Mouse (Mus musculus) central nervous system, embryonic 11.5 days (tissue): ENCODE results near the gene Eepd1. TPM values are rescaled to one million over a fixed set of nuclear protein-coding genes. Genes with fewer than 3 reads are reported as not detected.

ENCODE experiments used
- polyA plus RNA-seq: library from polyadenylated mRNA; depleted of rRNA; stranded (reverse); fragments of >200 nt; gene quantifications from 2 replicates; pipeline ENCODE4 v1.2.3, GENCODE M21; 2012; rRNA removed

Gene Eepd1
- 4.2 and 6.9 TPM in 2 replicates for polyA plus RNA-seq

DNA sequence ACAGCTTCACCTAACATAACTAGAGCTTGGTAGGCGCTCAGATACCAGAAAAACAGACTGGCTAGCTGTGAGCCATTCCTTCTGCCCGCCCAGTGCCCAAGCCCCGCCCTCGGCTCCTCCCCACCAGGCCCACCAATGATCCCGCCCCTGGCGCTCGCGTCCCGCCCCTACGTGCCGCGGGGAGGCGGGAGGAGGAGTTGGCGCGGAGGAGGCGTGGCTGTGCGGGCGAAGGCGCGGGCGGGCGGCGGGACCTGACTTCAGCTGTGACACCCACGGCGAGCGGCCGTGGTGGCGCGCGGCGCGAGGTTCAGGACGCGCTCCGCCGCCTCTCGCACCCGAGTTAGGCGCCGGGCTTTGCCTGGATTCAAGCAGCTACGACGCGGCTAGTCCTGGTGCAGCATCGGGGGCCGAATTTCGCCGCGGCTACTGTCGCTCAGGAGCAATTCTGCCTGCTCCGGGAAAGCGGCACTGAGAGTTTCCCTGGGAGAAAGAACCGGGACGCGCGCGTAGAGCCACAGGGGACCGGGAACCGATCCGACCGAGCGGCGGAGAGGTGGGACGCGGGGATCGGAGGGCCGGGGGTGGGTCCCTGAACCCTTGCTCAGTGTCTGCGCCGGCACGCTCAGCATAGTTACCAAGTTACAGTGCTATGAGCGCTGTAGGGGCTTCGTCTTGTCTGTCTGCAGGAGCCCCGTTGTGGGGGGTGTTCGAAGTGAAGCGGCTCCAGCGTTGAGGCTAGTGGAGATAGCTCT lies at the start of gene Eepd1:
TSS of gene Eepd1 (plus strand) at position 204 of the 752 bp plus-strand sequence.

Other genes with a start within 250 kb of the Eepd1 start
- 120 and 154 TPM in 2 replicates for gene Sept7, start 229.1 kb upstream of the Eepd1 start, polyA plus RNA-seq